Mouse (Mus musculus): ENCODE measurements around the gene Stambpl1. TPM values are rescaled to one million over a fixed set of nuclear protein-coding genes. Genes with fewer than 3 reads are reported as not detected.

Stambpl1 gene
- polyA plus RNA-seq, 1 experiment, result not detected

GRCm38 (mm10) chr19:34284383-34284782, 92.4 kb downstream of the Stambpl1 start:
- TF ChIP-seq GATA1 (IDR thresholded peaks at IDR 0.05; ENCODE audit: low read length), result no peak

- TF ChIP-seq GATA1 (IDR thresholded peaks at IDR 0.05; ENCODE audit: low read length), result no peak
Measured at GRCm38 (mm10) chr19:34284826-34285225, 92.8 kb downstream of the Stambpl1 start.

- no peak for TF ChIP-seq GATA1 (IDR thresholded peaks at IDR 0.05; ENCODE audit: low read length)
Measured at GRCm38 (mm10) chr19:34287221-34287620, 95.2 kb downstream of the Stambpl1 start.

DNA sequence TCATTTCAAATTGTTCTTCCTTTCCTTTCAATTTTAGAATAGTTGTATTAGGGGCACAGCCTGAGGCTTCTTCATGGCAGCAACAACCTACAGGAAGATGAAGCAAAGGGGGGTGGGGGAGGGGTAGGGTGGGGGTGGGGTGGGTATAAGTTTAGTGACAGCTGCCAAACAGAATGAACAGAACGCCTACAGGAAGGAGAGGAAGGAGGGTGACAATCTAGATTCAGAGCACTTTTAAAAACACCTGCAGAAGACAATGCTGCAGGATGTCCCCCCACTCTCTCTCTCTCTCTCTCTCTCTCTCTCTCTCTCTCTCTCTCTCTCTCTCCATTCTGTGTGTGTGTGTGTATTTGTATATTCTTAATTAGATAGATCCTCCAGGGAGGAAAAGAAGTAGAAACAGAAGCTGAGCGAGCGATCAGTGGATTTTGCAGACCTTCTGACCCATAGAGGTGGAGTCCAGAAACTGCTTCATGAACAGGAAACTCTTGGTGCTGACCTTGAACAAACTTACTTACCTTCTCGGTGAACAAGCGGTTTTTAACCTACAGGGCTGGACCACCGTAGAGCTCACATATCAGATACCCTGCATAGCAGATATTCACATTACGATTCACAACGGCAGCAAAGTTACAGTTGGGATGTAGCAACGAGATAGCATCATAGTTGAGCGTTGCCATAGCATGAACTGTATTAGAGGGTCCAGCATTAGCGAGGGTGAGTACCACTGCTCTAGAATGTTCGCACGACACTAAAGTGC, 95.8 kb downstream of the Stambpl1 start:
- TF ChIP-seq GATA1 (IDR thresholded peaks at IDR 0.05; ENCODE audit: low read length), result no peak

- no peak for TF ChIP-seq GATA1 (IDR thresholded peaks at IDR 0.05; ENCODE audit: low read length)
Measured at GRCm38 (mm10) chr19:34288696-34289095, 96.7 kb downstream of the Stambpl1 start.

Other genes with a start within 250 kb of the Stambpl1 start
- gene Lipf, start 231.0 kb upstream of the Stambpl1 start, polyA plus RNA-seq (2012), result not detected in 2 replicates
- not detected in 2 replicates for gene Lipk, start 183.9 kb upstream of the Stambpl1 start, polyA plus RNA-seq (2012)
- not detected in 2 replicates for gene Lipn, start 124.9 kb upstream of the Stambpl1 start, polyA plus RNA-seq (2012)
- gene Lipm, start 91.3 kb upstream of the Stambpl1 start, polyA plus RNA-seq (2012), result not detected in 2 replicates
- not detected in 2 replicates for gene Ankrd22, start 26.2 kb upstream of the Stambpl1 start, polyA plus RNA-seq (2012)
- not detected in 2 replicates for gene Acta2, start 63.4 kb downstream of the Stambpl1 start, polyA plus RNA-seq (2012)
- gene Fas, start 98.4 kb downstream of the Stambpl1 start, polyA plus RNA-seq (2012), result not detected in 2 replicates